Mouse (Mus musculus) liver, postnatal 0 days (tissue): ENCODE results near the gene 4930404H24Rik.

Source experiments
- CTCF ChIP-seq: sonication (generic); IDR thresholded peaks from 2 replicates; pipeline ENCODE4 v1.5.1; 2016; ENCODE audit warnings: antibody characterized with exemption, low read depth
- EP300 ChIP-seq: IDR thresholded peaks from 2 replicates; pipeline ENCODE4 v1.6.1; 2016; ENCODE audit warnings: antibody characterized with exemption, low read depth, mild to moderate bottlenecking

- TF ChIP-seq CTCF, result no peak
- TF ChIP-seq EP300, result no peak
These were observed 47.2 kb upstream of the 4930404H24Rik start for GRCm38 (mm10) chr2:153445137-153446016.
